28 mouse cellular contexts compared by ENCODE assay signal in the genomic region with DNA sequence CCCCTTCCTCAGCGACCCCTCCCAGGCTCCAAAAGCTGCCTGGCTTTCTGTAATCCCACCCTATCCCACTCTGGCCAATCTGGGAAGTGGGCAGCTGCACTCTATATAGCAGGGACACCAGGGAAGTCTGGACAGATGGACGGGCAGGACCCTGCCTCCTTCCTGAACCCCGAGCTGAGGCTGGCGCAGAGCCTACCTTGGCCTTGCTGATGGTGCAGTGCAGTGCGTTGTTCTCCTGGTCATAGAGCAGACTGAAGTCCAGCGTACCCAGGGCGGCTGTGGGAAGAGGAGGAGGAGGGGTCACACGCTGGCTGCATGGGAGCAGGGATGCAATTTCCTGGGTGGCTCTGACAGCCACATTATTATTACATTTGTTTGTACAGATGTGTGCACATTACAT. TPM values are rescaled to one million over a fixed set of nuclear protein-coding genes. Genes with fewer than 3 reads are reported as not detected.
DNase-seq lines count a peak whose midpoint lies in the region; ATAC-seq and TF ChIP-seq lines count a peak whose summit lies in the region.
"Had no signal": no experiment of that assay in that cellular context is flagged by ENCODE, and none has a peak within 500 bp of the region (broad histone marks: within the 10 kb centered on the region; RNA-seq: fewer than 3 reads in every experiment).

No protein-coding gene starts in this region.

- H3K27ac ChIP-seq in intestine, embryonic 14.5 days (ENCODE audit: low read depth), result no peak overlapping the region
- no peak overlapping the region for H3K27ac ChIP-seq in intestine, embryonic 15.5 days
- H3K27ac ChIP-seq in kidney, adult 2 months (ENCODE audit: insufficient read depth, low read depth, low read length), result no peak overlapping the region
- H3K27ac ChIP-seq: embryonic facial prominence, embryonic 10.5 days; embryonic facial prominence, embryonic 13.5 days; forebrain, embryonic 12.5 days; forebrain, embryonic 15.5 days; heart, adult 2 months; heart, embryonic 13.5 days had no signal

- TF ChIP-seq CTCF in kidney, adult 2 months (conservative IDR thresholded peaks at IDR 0.05; ENCODE audit: insufficient read depth, insufficient read length, low read depth, low read length), result no peak

- no peak overlapping the region for H3K4me3 ChIP-seq in intestine, embryonic 14.5 days (ENCODE audit: low read depth, low read length)
- H3K4me3 ChIP-seq in intestine, embryonic 15.5 days (replicated peaks), result no peak overlapping the region
- no peak overlapping the region for H3K4me3 ChIP-seq in kidney, adult 2 months (ENCODE audit: insufficient read depth, low read depth, low read length)
- H3K4me3 ChIP-seq: embryonic facial prominence, embryonic 13.5 days; erythroblast, embryonic 14.5 days; forebrain, embryonic 12.5 days; forebrain, embryonic 15.5 days; heart, adult 2 months; heart, embryonic 10.5 days; heart, embryonic 13.5 days had no signal

- no peaks in the 10 kb centered on the region for H3K36me3 ChIP-seq in intestine, embryonic 14.5 days (ENCODE audit: control insufficient read depth, insufficient read depth, low read length)
- H3K36me3 ChIP-seq in intestine, embryonic 15.5 days, result no peaks in the 10 kb centered on the region
- H3K36me3 ChIP-seq in kidney, adult 2 months (ENCODE audit: control insufficient read depth, insufficient read depth, low read length), result no peaks in the 10 kb centered on the region
- H3K36me3 ChIP-seq: embryonic facial prominence, embryonic 10.5 days; forebrain, embryonic 12.5 days; forebrain, embryonic 15.5 days; heart, embryonic 10.5 days; heart, embryonic 13.5 days had no signal

- 0 out of 2 replicates have a peak, but pooled peaks have one; percentile 54 for ATAC-seq in intestine, embryonic 14.5 days (replicated peaks; ENCODE audit: low FRiP score, low TSS enrichment, low read depth)
- no peak for ATAC-seq in intestine, embryonic 15.5 days
- ATAC-seq: activated CD4-positive, CD25-positive, alpha-beta regulatory T cell, adult 4 months; forebrain, embryonic 15.5 days had no signal

- no peaks in the 10 kb centered on the region for H3K4me1 ChIP-seq in intestine, embryonic 14.5 days (replicated peaks; ENCODE audit: control insufficient read depth, insufficient read depth, low read length)
- no peaks in the 10 kb centered on the region for H3K4me1 ChIP-seq in intestine, embryonic 15.5 days (replicated peaks)
- no peaks in the 10 kb centered on the region for H3K4me1 ChIP-seq in kidney, adult 2 months (ENCODE audit: control insufficient read depth, insufficient read depth, low read length)
- H3K4me1 ChIP-seq: embryonic facial prominence, embryonic 13.5 days; forebrain, embryonic 12.5 days; forebrain, embryonic 15.5 days; heart, embryonic 13.5 days had no signal

- no peak for DNase-seq in intestine, embryonic 14.5 days (ENCODE audit: low spot score)
- peak; percentile 61 for DNase-seq in kidney, adult 2 months
- DNase-seq in kidney, adult 18-20 months, result no peak
- DNase-seq in kidney, postnatal 10 days, result peak; percentile 41
- peak; percentile 44 to 74 for DNase-seq in kidney, postnatal 36 days
- no peak for DNase-seq in layer of hippocampus, adult 9-11 months
- DNase-seq in yolk sac, embryonic 10.5 days (ENCODE audit: low spot score), result no peak
- DNase-seq: adrenal gland, adult 8-10 months; adrenal gland, postnatal 25 days; cerebellum, adult 11-12 months; cerebellum, adult 8-10 months; cerebellum, postnatal 10 days; cerebellum, postnatal 36 days; embryo, embryonic 11 days; gastrocnemius, postnatal 10 days; gastrocnemius, postnatal 36 days; heart, adult 2 months; heart, postnatal 14 days; heart, postnatal 4 days had no signal

- no peak overlapping the region for H3K4me2 ChIP-seq in intestine, embryonic 14.5 days (ENCODE audit: low read length)
- H3K4me2 ChIP-seq in intestine, embryonic 15.5 days (replicated peaks), result no peak overlapping the region
- H3K4me2 ChIP-seq: embryonic facial prominence, embryonic 13.5 days; forebrain, embryonic 12.5 days; forebrain, embryonic 15.5 days; heart, embryonic 13.5 days had no signal

- 66% methylated on average over 8 of the region's 8 CpGs for WGBS in intestine, embryonic 14.5 days
- WGBS in intestine, embryonic 15.5 days, result 68% methylated on average over 8 of the region's 8 CpGs
- WGBS in kidney, adult 2 months, result 60% methylated on average over 8 of the region's 8 CpGs

- H3K9me3 ChIP-seq in intestine, embryonic 14.5 days (ENCODE audit: control insufficient read depth, low read length), result no peaks in the 10 kb centered on the region
- H3K9me3 ChIP-seq in intestine, embryonic 15.5 days, result no peaks in the 10 kb centered on the region
- H3K9me3 ChIP-seq: embryonic facial prominence, embryonic 10.5 days; embryonic facial prominence, embryonic 13.5 days; forebrain, embryonic 12.5 days; forebrain, embryonic 15.5 days; heart, embryonic 10.5 days; heart, embryonic 13.5 days had no signal

- TF ChIP-seq POLR2A in kidney, adult 2 months (IDR thresholded peaks at IDR 0.05; ENCODE audit: low read depth, low read length), result no peak

- H3K27me3 ChIP-seq in intestine, embryonic 14.5 days (replicated peaks; ENCODE audit: control insufficient read depth, insufficient read depth, low read length), result no peaks in the 10 kb centered on the region
- no peaks in the 10 kb centered on the region for H3K27me3 ChIP-seq in intestine, embryonic 15.5 days (replicated peaks)
- no peaks in the 10 kb centered on the region for H3K27me3 ChIP-seq in kidney, adult 2 months (replicated peaks; ENCODE audit: control insufficient read depth, insufficient read depth, low read length)
- H3K27me3 ChIP-seq: forebrain, embryonic 15.5 days had no signal

- H3K9ac ChIP-seq in intestine, embryonic 14.5 days (ENCODE audit: low read length), result no peak overlapping the region
- H3K9ac ChIP-seq in intestine, embryonic 15.5 days, result no peak overlapping the region
- H3K9ac ChIP-seq: embryonic facial prominence, embryonic 13.5 days; forebrain, embryonic 12.5 days; forebrain, embryonic 15.5 days; heart, embryonic 13.5 days had no signal

RNA-seq across cellular contexts. Expression of gene Doc2b, which starts 10.0 kb away (rescaled TPM):
- 2.2 and 2.6 TPM in 2 replicates for polyA plus RNA-seq in intestine, embryonic 14.5 days (2014; fragmentation: Nextera tagmentation; extraction: Ambion mirVana)
- polyA plus RNA-seq in intestine, embryonic 15.5 days (2015; fragmentation: Nextera tagmentation; extraction: Ambion mirVana), result 1.1 and 1.4 TPM in 2 replicates
- polyA plus RNA-seq in kidney, adult 2 months (2012; rRNA removed), result 0.34 and 0.36 TPM in 2 replicates
- polyA plus RNA-seq: activated CD4-positive, CD25-positive, alpha-beta regulatory T cell, adult 4 months; erythroblast, embryonic 14.5 days had no signal

RNA-seq across cellular contexts. Expression of gene Ywhae, which starts 53.2 kb away (rescaled TPM):
- polyA plus RNA-seq in intestine, embryonic 14.5 days (2014; fragmentation: Nextera tagmentation; extraction: Ambion mirVana), result 888 and 941 TPM in 2 replicates
- polyA plus RNA-seq in intestine, embryonic 15.5 days (2015; fragmentation: Nextera tagmentation; extraction: Ambion mirVana), result 735 and 846 TPM in 2 replicates
- 194 and 274 TPM in 2 replicates for polyA plus RNA-seq in kidney, adult 2 months (2012; rRNA removed)

Comparison
In these comparisons a context has a peak if more than half of its experiments do, and no peak if none do; other contexts are left out.
1. DNase-seq: peak in kidney, adult 2 months (single experiment), kidney, postnatal 10 days (single experiment) and kidney, postnatal 36 days (2 of 2); none in intestine, embryonic 14.5 days (single experiment), kidney, adult 18-20 months (single experiment), layer of hippocampus, adult 9-11 months (single experiment) and yolk sac, embryonic 10.5 days (single experiment).